Mouse (Mus musculus) lung, adult 18-20 months (tissue): Measurements from ENCODE around the gene Gm10722.
"Not testable (repeated sequence)": the region's sequence is repeated elsewhere in the genome, so short reads cannot be mapped to it uniquely, and the experiment has no call there.

Experiments used
- DNase-seq, 2 experiments: peaks; one replicate each; pipeline ENCODE4 v3.0.0; 2022; ENCODE audit warnings: mixed read lengths in 2 of 2

Gene Gm10722

DNA sequence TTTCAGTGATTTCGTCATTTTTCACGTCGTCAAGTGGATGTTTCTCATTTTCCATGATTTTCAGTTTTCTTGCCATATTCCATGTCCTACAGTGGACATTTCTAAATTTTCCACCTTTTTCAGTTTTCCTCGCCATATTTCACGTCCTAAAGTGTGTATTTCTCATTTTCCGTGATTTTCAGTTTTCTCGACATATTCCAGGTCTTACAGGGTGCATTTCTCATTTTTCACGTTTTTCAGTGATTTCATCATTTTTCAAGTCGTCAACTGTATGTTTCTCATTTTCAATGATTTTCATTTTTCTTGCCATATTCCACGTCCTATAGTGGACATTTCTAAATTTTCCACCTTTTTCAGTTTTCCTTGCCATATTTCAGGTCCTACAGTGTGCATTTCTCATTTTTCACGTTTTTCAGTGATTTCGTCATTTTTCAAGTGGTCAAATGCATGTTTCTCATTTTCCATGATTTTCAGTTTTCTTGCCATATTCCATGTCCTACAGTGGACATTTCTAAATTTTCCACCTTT, at the start of gene Gm10722:
Gene Gm10722 (plus strand): TSS at position 478 of the 528 bp plus-strand sequence.
- peak in 1 of 2 experiments; percentile 7 for DNase-seq

DNA sequence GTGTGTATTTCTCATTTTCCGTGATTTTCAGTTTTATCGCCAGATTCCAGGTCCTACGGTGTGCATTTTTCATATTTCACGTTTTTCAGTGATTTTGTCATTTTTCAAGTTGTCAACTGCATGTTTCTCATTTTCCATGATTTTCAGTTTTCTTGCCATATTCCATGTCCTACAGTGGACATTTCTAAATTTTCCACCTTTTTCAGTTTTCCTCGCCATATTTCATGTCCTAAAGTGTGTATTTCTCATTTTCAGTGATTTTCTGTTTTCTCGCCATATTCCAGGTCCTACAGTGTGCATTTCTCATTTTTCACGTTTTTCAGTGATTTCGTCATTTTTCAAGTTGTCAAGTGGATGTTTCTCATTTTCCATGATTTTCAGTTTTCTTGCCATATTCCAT, 284 bp downstream of the Gm10722 start:
- DNase-seq = not testable (repeated sequence)

DNA sequence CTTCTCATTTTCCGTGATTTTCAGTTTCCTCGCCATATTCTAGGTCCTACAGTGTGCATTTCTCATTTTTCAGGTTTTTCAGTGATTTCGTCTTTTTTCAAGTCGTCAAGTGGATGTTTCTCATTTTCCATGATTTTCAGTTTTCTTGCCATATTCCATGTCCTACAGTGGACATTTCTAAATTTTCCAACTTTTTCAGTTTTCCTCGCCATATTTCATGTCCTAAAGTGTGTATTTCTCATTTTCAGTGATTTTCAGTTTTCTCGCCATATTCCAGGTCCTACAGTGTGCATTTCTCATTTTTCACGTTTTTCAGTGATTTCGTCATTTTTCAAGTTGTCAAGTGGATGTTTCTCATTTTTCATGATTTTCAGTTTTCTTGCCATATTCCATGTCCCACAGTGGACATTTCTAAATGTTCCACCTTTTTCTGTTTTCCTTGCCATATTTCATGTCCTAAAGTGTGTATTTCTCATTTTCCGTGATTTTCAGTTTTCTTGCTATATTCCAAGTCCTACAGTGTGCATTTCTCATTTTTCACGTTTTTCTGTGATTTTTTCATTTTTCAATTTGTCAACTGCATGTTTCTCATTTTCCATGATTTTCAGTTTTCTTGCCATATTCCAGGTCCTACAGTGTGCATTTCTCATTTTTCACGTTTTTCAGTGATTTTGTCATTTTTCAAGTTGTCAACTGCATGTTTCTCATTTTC, 1.4 kb downstream of the Gm10722 start:
- DNase-seq = peak; percentile 72 to 94

DNA sequence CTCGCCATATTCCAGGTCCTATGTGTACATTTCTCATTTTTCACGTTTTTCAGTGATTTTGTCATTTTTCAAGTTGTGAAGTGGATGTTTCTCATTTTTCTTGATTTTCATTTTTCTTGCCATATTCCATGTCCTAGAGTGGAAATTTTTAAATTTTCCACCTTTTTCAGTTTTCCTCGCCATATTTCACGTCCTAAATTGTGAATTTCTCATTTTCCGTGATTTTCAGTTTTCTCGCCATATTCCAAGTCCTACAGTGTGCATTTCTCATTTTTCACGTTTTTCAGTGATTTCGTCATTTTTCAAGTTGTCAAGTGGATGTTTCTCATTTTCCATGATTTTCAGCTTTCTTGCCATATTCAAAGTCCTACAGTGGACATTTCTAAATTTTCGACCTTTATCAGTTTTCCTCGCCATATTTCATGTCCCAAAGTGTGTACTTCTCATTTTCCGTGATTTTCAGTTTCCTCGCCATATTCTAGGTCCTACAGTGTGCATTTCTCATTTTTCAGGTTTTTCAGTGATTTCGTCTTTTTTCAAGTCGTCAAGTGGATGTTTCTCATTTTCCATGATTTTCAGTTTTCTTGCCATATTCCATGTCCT, 2.2 kb downstream of the Gm10722 start, which contains the start of gene Gm11168:
Gene Gm11168 (plus strand): TSS at position 553 of the 603 bp plus-strand sequence.
- DNase-seq = not testable (repeated sequence)

DNA sequence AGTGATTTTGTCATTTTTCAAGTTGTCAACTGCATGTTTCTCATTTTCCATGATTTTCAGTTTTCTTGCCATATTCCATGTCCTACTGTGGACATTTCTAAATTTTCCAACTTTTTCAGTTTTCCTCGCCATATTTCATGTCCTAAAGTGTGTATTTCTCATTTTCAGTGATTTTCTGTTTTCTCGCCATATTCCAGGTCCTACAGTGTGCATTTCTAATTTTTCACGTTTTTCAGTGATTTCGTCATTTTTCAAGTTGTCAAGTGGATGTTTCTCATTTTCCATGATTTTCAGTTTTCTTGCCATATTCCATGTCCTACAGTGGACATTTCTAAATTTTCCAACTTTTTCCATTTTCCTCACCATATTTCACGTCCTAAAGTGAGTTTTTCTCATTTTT, 5.5 kb downstream of the Gm10722 start:
- not testable (repeated sequence) for DNase-seq

DNA sequence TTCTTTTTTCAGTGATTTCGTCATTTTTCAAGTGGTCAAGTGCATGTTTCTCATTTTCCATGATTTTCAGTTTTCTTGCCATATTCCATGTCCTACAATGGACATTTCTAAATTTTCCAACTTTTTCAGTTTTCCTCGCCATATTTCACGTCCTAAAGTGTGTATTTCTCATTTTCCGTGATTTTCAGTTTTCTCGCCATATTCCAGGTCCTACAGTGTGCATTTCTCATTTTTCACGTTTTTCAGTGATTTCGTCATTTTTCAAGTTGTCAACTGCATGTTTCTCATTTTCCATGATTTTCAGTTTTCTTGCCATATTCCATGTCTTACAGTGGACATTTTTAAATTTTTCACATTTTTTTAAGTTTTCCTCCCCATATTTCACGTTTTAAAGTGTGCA, 5.9 kb downstream of the Gm10722 start:
- peak; percentile 74 to 76 for DNase-seq

DNA sequence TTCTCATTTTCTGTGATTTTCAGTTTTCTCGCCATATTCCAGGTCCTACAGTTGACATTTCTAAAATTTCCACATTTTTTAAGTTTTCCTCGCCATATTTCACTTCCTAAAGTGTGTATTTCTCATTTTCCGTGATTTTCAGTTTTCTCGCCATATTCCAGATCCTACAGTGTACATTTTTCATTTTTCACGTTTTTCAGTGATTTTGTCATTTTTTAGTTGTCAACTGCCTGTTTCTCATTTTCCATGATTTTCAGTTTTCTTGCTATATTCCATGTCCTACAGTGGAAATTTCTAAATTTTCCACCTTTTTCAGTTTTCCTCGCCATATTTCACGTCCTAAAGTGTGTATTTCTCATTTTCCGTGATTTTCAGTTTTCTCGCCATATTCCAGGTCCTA, 6.5 kb downstream of the Gm10722 start:
- DNase-seq = not testable (repeated sequence)

DNA sequence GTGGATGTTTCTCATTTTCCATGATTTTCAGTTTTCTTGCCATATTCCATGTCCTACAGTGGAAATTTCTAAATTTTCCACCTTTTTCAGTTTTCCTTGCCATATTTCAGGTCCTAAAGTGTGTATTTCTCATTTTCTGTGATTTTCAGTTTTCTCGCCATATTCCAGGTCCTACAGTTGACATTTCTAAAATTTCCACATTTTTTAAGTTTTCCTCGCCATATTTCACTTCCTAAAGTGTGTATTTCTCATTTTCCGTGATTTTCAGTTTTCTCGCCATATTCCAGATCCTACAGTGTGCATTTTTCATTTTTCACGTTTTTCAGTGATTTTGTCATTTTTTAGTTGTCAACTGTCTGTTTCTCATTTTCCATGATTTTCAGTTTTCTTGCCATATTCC, 8.6 kb downstream of the Gm10722 start:
- not testable (repeated sequence) for DNase-seq

DNA sequence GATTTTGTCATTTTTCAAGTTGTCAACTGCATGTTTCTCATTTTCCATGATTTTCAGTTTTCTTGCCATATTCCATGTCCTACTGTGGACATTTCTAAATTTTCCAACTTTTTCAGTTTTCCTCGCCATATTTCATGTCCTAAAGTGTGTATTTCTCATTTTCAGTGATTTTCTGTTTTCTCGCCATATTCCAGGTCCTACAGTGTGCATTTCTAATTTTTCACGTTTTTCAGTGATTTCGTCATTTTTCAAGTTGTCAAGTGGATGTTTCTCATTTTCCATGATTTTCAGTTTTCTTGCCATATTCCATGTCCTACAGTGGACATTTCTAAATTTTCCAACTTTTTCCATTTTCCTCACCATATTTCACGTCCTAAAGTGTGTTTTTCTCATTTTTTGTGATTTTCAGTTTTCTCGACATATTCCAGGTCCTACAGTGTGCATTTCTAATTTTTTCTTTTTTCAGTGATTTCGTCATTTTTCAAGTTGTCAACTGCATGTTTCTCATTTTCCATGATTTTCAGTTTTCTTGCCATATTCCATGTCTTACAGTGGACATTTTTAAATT, 11.4 kb downstream of the Gm10722 start:
- not testable (repeated sequence) for DNase-seq

DNA sequence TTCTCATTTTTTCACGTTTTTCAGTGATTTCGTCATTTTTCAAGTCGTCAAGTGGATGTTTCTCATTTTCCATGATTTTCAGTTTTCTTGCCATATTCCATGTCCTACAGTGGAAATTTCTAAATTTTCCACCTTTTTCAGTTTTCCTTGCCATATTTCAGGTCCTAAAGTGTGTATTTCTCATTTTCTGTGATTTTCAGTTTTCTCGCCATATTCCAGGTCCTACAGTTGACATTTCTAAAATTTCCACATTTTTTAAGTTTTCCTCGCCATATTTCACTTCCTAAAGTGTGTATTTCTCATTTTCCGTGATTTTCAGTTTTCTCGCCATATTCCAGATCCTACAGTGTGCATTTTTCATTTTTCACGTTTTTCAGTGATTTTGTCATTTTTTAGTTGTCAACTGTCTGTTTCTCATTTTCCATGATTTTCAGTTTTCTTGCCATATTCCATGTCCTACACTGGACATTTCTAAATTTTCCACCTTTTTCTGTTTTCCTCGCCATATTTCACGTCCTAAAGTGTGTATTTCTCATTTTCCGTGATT, 12.1 kb downstream of the Gm10722 start, which contains the start of gene Gm10721:
Gene Gm10721 (plus strand): TSS at position 408 of the 547 bp plus-strand sequence.
- not testable (repeated sequence) for DNase-seq

DNA sequence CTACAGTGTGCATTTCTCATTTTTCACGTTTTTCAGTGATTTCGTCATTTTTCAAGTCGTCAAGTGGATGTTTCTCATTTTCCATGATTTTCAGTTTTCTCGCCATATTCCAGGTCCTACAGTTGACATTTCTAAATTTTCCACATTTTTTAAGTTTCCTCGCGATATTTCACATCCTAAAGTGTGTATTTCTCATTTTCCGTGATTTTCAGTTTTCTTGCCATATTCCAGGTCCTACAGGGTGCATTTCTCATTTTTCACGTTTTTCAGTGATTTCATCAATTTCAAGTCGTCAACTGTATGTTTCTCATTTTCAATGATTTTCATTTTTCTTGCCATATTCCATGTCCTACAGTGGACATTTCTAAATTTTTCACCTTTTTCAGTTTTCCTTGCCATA, 14.6 kb downstream of the Gm10722 start, which contains the start of gene Gm10720:
Gene Gm10720 (plus strand): TSS at position 301 of the 400 bp plus-strand sequence.
- DNase-seq = not testable (repeated sequence)

DNA sequence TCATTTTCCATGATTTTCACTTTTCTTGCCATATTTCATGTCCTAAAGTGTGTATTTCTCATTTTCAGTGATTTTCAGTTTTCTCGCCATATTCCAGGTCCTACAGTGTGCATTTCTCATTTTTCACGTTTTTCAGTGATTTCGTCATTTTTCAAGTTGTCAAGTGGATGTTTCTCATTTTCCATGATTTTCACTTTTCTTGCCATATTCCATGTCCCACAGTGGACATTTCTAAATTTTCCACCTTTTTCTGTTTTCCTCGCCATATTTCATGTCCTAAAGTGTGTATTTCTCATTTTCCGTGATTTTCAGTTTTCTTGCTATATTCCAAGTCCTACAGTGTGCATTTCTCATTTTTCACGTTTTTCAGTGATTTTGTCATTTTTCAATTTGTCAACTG, 15.2 kb downstream of the Gm10722 start:
- DNase-seq = not testable (repeated sequence)

DNA sequence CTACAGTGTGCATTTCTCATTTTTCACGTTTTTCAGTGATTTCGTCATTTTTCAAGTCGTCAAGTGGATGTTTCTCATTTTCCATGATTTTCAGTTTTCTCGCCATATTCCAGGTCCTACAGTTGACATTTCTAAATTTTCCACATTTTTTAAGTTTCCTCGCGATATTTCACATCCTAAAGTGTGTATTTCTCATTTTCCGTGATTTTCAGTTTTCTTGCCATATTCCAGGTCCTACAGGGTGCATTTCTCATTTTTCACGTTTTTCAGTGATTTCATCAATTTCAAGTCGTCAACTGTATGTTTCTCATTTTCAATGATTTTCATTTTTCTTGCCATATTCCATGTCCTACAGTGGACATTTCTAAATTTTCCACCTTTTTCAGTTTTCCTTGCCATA, 16.4 kb downstream of the Gm10722 start, which contains the start of gene Gm10719:
Gene Gm10719 (plus strand): TSS at position 301 of the 400 bp plus-strand sequence.
- not testable (repeated sequence) for DNase-seq

DNA sequence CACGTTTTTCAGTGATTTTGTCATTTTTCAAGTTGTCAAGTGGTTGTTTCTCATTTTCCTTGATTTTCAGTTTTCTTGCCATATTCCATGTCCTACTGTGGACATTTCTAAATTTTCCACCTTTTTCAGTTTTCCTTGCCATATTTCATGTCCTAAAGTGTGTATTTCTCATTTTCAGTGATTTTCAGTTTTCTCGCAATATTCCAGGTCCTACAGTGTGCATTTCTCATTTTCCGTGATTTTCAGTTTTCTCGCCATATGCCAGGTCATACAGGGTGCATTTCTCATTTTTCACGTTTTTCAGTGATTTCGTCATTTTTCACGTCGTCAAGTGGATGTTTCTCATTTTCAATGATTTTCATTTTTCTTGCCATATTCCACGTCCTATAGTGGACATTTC, 18.2 kb downstream of the Gm10722 start:
- DNase-seq = not testable (repeated sequence)

DNA sequence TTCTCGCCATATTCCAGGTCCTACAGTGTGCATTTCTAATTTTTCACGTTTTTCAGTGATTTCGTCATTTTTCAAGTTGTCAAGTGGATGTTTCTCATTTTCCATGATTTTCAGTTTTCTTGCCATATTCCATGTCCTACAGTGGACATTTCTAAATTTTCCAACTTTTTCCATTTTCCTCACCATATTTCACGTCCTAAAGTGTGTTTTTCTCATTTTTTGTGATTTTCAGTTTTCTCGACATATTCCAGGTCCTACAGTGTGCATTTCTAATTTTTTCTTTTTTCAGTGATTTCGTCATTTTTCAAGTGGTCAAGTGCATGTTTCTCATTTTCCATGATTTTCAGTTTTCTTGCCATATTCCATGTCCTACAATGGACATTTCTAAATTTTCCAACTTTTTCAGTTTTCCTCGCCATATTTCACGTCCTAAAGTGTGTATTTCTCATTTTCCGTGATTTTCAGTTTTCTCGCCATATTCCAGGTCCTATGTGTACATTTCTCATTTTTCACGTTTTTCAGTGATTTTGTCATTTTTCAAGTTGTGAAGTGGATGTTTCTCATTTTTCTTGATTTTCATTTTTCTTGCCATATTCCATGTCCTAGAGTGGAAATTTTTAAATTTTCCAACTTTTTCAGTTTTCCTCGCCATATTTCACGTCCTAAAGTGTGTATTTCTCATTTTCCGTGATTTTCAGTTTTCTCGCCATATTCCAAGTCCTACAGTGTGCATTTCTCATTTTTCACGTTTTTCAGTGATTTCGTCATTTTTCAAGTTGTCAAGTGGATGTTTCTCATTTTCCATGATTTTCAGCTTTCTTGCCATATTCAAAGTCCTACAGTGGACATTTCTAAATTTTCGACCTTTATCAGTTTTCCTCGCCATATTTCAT, 19.4 kb downstream of the Gm10722 start:
- DNase-seq = peak; percentile 4 to 38

DNA sequence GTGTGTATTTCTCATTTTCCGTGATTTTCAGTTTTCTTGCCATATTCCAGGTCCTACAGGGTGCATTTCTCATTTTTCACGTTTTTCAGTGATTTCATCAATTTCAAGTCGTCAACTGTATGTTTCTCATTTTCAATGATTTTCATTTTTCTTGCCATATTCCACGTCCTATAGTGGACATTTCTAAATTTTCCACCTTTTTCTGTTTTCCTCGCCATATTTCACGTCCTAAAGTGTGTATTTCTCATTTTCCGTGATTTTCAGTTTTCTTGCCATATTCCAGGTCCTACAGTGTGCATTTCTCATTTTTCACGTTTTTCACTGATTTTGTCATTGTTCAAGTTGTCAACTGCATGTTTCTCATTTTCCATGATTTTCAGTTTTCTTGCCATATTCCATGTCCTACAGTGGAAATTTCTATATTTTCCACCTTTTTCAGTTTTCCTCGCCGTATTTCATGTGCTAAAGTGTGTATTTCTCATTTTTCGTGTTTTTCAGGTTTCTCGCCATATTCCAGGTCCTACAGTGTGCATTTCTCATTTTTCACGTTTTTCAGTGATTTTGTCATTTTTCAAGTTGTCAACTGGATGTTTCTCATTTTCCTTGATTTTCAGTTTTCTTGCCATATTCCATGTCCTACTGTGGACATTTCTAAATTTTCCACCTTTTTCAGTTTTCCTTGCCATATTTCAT, 21.7 kb downstream of the Gm10722 start:
- peak in 1 of 2 experiments; percentile 55 for DNase-seq

DNA sequence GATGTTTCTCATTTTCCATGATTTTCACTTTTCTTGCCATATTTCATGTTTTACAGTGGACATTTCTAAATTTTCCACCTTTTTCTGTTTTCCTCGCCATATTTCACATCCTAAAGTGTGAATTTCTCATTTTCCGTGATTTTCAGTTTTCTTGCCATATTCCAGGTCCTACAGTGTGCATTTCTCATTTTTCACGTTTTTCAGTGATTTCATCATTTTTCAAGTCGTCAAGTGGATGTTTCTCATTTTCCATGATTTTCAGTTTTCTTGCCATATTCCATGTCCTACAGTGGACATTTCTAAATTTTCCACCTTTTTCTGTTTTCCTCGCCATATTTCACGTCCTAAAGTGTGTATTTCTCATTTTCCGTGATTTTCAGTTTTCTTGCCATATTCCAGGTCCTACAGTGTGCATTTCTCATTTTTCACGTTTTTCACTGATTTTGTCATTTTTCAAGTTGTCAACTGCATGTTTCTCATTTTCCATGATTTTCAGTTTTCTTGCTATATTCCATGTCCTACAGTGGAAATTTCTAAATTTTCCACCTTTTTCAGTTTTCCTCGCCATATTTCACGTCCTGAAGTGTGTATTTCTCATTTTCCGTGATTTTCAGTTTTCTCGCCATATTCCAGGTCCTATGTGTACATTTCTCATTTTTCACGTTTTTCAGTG, 22.7 kb downstream of the Gm10722 start, which contains the start of gene Gm10718:
Gene Gm10718 (plus strand): TSS at position 236 of the 673 bp plus-strand sequence.
- not testable (repeated sequence) for DNase-seq

DNA sequence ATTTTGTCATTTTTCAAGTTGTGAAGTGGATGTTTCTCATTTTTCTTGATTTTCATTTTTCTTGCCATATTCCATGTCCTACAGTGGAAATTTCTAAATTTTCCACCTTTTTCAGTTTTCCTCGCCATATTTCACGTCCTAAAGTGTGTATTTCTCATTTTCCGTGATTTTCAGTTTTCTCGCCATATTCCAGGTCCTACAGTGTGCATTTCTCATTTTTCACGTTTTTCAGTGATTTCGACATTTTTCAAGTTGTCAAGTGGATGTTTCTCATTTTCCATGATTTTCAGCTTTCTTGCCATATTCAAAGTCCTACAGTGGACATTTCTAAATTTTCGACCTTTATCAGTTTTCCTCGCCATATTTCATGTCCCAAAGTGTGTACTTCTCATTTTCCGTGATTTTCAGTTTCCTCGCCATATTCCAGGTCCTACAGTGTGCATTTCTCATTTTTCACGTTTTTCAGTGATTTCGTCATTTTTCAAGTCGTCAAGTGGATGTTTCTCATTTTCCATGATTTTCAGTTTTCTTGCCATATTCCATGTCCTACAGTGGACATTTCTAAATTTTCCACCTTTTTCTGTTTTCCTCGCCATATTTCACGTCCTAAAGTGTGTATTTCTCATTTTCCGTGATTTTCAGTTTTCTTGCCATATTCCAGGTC, 23.4 kb downstream of the Gm10722 start:
- peak; percentile 46 to 64 for DNase-seq

DNA sequence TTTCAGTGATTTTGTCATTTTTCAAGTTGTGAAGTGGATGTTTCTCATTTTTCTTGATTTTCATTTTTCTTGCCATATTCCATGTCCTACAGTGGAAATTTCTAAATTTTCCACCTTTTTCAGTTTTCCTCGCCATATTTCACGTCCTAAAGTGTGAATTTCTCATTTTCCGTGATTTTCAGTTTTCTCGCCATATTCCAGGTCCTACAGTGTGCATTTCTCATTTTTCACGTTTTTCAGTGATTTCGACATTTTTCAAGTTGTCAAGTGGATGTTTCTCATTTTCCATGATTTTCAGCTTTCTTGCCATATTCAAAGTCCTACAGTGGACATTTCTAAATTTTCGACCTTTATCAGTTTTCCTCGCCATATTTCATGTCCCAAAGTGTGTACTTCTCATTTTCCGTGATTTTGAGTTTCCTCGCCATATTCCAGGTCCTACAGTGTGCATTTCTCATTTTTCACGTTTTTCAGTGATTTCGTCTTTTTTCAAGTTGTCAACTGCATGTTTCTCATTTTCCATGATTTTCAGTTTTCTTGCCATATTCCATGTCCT, 24.3 kb downstream of the Gm10722 start, which contains the start of gene Gm10717:
Gene Gm10717 (plus strand): TSS at position 506 of the 556 bp plus-strand sequence.
- peak; percentile 16 to 18 for DNase-seq
